Mouse (Mus musculus): ENCODE measurements around the gene Isx. TPM values are rescaled to one million over a fixed set of nuclear protein-coding genes. Genes with fewer than 3 reads are reported as not detected.
A peak's percentile ranks its signal among the peaks of the same experiment; 100 is the strongest.

Isx gene
- polyA plus RNA-seq, 1 experiment from 2014 or later, result 8.8 TPM

GRCm38 (mm10) chr8:74910708-74911107 lies 37.7 kb downstream of the Isx start:
- Histone ChIP-seq H3K9ac (ENCODE audit: low read length) (no peak overlapping the region), H3K36me3 (ENCODE audit: control insufficient read depth, insufficient read depth, low read length) (no peaks in the 10 kb centered on the region), H3K9me3 (replicated peaks; ENCODE audit: control insufficient read depth, low read length) (no peaks in the 10 kb centered on the region), H3K4me3 (replicated peaks; ENCODE audit: low read length) (no peak overlapping the region), H3K27me3 (ENCODE audit: control insufficient read depth, insufficient read depth, low read length) (no peaks in the 10 kb centered on the region), H3K4me1 (ENCODE audit: control insufficient read depth, insufficient read depth, low read length) (no peaks in the 10 kb centered on the region), H3K27ac (ENCODE audit: low read length) (no peak overlapping the region), H3K4me2 (ENCODE audit: low read depth, low read length) (no peak overlapping the region)
- ATAC-seq (ENCODE audit: insufficient read depth, low FRiP score), result no peak
- 78% methylated on average over 1 of the region's 1 CpGs for WGBS

- H3K4me1 ChIP-seq (ENCODE audit: control insufficient read depth, insufficient read depth, low read length), result no peaks in the 10 kb centered on the region
- H3K36me3 ChIP-seq (ENCODE audit: control insufficient read depth, insufficient read depth, low read length), result no peaks in the 10 kb centered on the region
- no peaks in the 10 kb centered on the region for H3K27me3 ChIP-seq (ENCODE audit: control insufficient read depth, insufficient read depth, low read length)
- H3K9me3 ChIP-seq (replicated peaks; ENCODE audit: control insufficient read depth, low read length), result no peaks in the 10 kb centered on the region
- H3K4me2 ChIP-seq (ENCODE audit: low read depth, low read length), result no peak overlapping the region
- ATAC-seq (ENCODE audit: insufficient read depth, low FRiP score), result peak; percentile 73
- no peak overlapping the region for H3K4me3 ChIP-seq (replicated peaks; ENCODE audit: low read length)
- 55% methylated on average over 8 of the region's 8 CpGs for WGBS
- H3K27ac ChIP-seq (ENCODE audit: low read length), result no peak overlapping the region
- no peak overlapping the region for H3K9ac ChIP-seq (ENCODE audit: low read length)
These were observed 47.9 kb downstream of the Isx start for GRCm38 (mm10) chr8:74920691-74921421.

- Histone ChIP-seq H3K36me3 (ENCODE audit: control insufficient read depth, insufficient read depth, low read length) (no peaks in the 10 kb centered on the region), H3K27me3 (ENCODE audit: control insufficient read depth, insufficient read depth, low read length) (no peaks in the 10 kb centered on the region), H3K4me1 (ENCODE audit: control insufficient read depth, insufficient read depth, low read length) (no peaks in the 10 kb centered on the region), H3K4me2 (ENCODE audit: low read depth, low read length) (no peak overlapping the region), H3K4me3 (replicated peaks; ENCODE audit: low read length) (no peak overlapping the region), H3K9ac (ENCODE audit: low read length) (no peak overlapping the region), H3K27ac (ENCODE audit: low read length) (no peak overlapping the region), H3K9me3 (replicated peaks; ENCODE audit: control insufficient read depth, low read length) (no peaks in the 10 kb centered on the region)
- ATAC-seq (ENCODE audit: insufficient read depth, low FRiP score), result peak; percentile 23; the same call in 1 of the 2 replicates
- WGBS, result 63% methylated on average over 4 of the region's 4 CpGs
These were observed 49.0 kb downstream of the Isx start for GRCm38 (mm10) chr8:74921882-74922518.

GRCm38 (mm10) chr8:74927940-74928339 lies 55.0 kb downstream of the Isx start:
- Histone ChIP-seq H3K9ac (ENCODE audit: low read length) (no peak overlapping the region), H3K4me1 (ENCODE audit: control insufficient read depth, insufficient read depth, low read length) (no peaks in the 10 kb centered on the region), H3K4me3 (replicated peaks; ENCODE audit: low read length) (no peak overlapping the region), H3K27ac (ENCODE audit: low read length) (no peak overlapping the region), H3K4me2 (ENCODE audit: low read depth, low read length) (no peak overlapping the region), H3K27me3 (ENCODE audit: control insufficient read depth, insufficient read depth, low read length) (no peaks in the 10 kb centered on the region), H3K36me3 (ENCODE audit: control insufficient read depth, insufficient read depth, low read length) (no peaks in the 10 kb centered on the region), H3K9me3 (replicated peaks; ENCODE audit: control insufficient read depth, low read length) (no peaks in the 10 kb centered on the region)
- ATAC-seq (ENCODE audit: insufficient read depth, low FRiP score), result no peak
- 45% methylated on average over 1 of the region's 1 CpGs for WGBS

GRCm38 (mm10) chr8:74930731-74931130 lies 57.8 kb downstream of the Isx start:
- no peak for ATAC-seq (ENCODE audit: insufficient read depth, low FRiP score)
- WGBS, result 22% methylated on average over 3 of the region's 3 CpGs
- no peak overlapping the region for H3K9ac ChIP-seq (ENCODE audit: low read length)

GRCm38 (mm10) chr8:74935308-74935707 lies 62.3 kb downstream of the Isx start:
- Histone ChIP-seq H3K27me3 (ENCODE audit: control insufficient read depth, insufficient read depth, low read length) (no peaks in the 10 kb centered on the region), H3K36me3 (ENCODE audit: control insufficient read depth, insufficient read depth, low read length) (no peaks in the 10 kb centered on the region), H3K4me2 (ENCODE audit: low read depth, low read length) (no peak overlapping the region), H3K4me3 (replicated peaks; ENCODE audit: low read length) (no peak overlapping the region), H3K27ac (ENCODE audit: low read length) (no peak overlapping the region), H3K4me1 (ENCODE audit: control insufficient read depth, insufficient read depth, low read length) (no peaks in the 10 kb centered on the region), H3K9me3 (replicated peaks; ENCODE audit: control insufficient read depth, low read length) (no peaks in the 10 kb centered on the region), H3K9ac (ENCODE audit: low read length) (no peak overlapping the region)
- 33% methylated on average over 6 of the region's 6 CpGs for WGBS
- no peak for ATAC-seq (ENCODE audit: insufficient read depth, low FRiP score)

More at GRCm38 (mm10) chr8:74930731-74931130, 57.8 kb downstream of the Isx start:
- Histone ChIP-seq H3K27ac (ENCODE audit: low read length) (no peak overlapping the region), H3K27me3 (ENCODE audit: control insufficient read depth, insufficient read depth, low read length) (no peaks in the 10 kb centered on the region), H3K36me3 (ENCODE audit: control insufficient read depth, insufficient read depth, low read length) (no peaks in the 10 kb centered on the region), H3K4me3 (replicated peaks; ENCODE audit: low read length) (no peak overlapping the region), H3K9me3 (replicated peaks; ENCODE audit: control insufficient read depth, low read length) (no peaks in the 10 kb centered on the region), H3K4me2 (ENCODE audit: low read depth, low read length) (no peak overlapping the region), H3K4me1 (ENCODE audit: control insufficient read depth, insufficient read depth, low read length) (no peaks in the 10 kb centered on the region)

- Histone ChIP-seq H3K27ac (ENCODE audit: low read length) (no peak overlapping the region), H3K36me3 (ENCODE audit: control insufficient read depth, insufficient read depth, low read length) (no peaks in the 10 kb centered on the region), H3K4me1 (ENCODE audit: control insufficient read depth, insufficient read depth, low read length) (no peaks in the 10 kb centered on the region), H3K4me3 (replicated peaks; ENCODE audit: low read length) (no peak overlapping the region), H3K4me2 (ENCODE audit: low read depth, low read length) (no peak overlapping the region), H3K9ac (ENCODE audit: low read length) (no peak overlapping the region), H3K9me3 (replicated peaks; ENCODE audit: control insufficient read depth, low read length) (no peaks in the 10 kb centered on the region), H3K27me3 (ENCODE audit: control insufficient read depth, insufficient read depth, low read length) (no peaks in the 10 kb centered on the region)
- ATAC-seq (ENCODE audit: insufficient read depth, low FRiP score), result no peak
- WGBS, result 84% methylated on average over 2 of the region's 2 CpGs
These were observed 63.7 kb downstream of the Isx start for GRCm38 (mm10) chr8:74936656-74937055.

GRCm38 (mm10) chr8:74942056-74942455 lies 69.1 kb downstream of the Isx start:
- Histone ChIP-seq H3K4me1 (ENCODE audit: control insufficient read depth, insufficient read depth, low read length) (no peaks in the 10 kb centered on the region), H3K9ac (ENCODE audit: low read length) (no peak overlapping the region), H3K4me3 (replicated peaks; ENCODE audit: low read length) (no peak overlapping the region), H3K4me2 (ENCODE audit: low read depth, low read length) (no peak overlapping the region), H3K36me3 (ENCODE audit: control insufficient read depth, insufficient read depth, low read length) (no peaks in the 10 kb centered on the region), H3K27me3 (ENCODE audit: control insufficient read depth, insufficient read depth, low read length) (no peaks in the 10 kb centered on the region), H3K9me3 (replicated peaks; ENCODE audit: control insufficient read depth, low read length) (no peaks in the 10 kb centered on the region), H3K27ac (ENCODE audit: low read length) (no peak overlapping the region)
- 89% methylated on average over 3 of the region's 3 CpGs for WGBS
- ATAC-seq (ENCODE audit: insufficient read depth, low FRiP score), result no peak

Measured in stomach, embryonic 16.5 days (tissue).